Mouse (Mus musculus): ENCODE results near the gene Ablim1.

Ablim1 gene

DNA sequence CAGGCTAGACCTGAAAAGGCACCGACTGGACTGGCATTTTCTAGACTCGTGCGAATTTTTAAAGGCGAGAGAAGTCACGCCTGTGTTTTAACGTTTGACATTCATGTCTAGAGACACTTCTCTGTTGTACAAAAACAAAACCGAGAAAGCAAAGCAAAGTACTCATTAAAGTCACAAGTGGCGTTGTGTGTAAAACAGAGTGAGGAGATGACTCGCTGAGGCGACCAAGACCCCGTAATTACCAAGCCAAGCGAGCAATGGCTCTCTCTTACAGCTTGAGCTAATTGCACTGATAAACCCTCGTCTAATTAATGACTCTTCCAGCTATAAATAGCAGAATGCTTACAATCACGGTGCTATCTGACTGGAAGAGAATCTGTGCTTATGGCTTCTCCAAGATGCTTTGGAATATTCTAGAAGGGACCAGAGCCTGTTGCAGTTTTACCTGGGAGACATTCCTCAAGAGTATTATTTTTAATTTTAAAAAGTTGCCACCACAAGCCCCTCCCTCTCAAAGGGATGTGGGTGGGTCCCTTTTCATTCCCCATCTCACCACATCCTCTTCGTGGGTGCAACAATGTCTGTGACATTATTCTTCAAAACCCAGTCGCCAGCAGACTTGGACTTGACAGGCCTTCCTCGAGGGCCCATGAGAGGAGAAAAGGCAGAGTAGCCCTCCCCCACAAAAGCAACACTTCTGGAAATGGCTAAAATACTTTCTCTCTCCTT, 232.1 kb downstream of the Ablim1 start:
- DNase-seq (ENCODE audit: inconsistent age in 2 of 2, low spot score in 1 of 2), result no peak

GRCm38 (mm10) chr19:57081536-57081935, 233.2 kb downstream of the Ablim1 start:
- no peak for DNase-seq (ENCODE audit: inconsistent age in 2 of 2, low spot score in 1 of 2)

GRCm38 (mm10) chr19:57079606-57079981, 235.1 kb downstream of the Ablim1 start:
- no peak for DNase-seq (ENCODE audit: inconsistent age in 2 of 2, low spot score in 1 of 2)

DNA sequence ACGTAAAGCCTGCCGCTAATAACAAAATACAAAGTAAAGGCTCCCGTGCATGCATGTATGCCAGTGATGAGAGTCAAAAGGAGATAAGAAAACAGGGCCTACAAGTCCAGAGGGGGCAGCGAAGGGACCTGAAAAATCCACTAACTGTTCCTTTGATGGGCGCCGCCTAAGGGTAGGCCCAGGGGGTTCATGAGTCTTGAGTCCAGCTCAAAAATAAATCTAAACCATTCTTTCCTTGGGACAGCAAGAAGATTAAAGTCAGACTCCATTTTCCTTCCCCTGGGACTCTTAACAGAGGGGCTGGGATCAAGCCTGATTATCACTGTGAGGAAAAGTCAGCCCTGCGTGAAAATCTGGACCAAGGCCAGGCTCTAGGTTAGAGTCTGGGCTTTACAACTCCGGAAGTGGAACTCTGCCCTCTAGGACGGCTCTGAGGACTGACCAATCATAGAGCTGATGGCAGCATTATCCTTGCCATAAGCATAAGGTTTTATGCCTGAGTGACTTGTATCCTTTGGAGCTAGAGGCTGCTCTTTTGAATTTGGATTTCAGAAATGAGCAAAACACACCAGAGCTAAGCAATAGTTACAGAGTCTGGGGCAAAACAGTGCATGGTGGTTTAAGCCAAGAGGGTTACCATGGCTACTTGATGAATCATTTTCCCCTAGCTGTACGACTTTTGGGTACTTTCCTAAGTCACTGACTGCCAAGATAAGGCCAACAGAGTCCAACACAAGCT, 235.7 kb downstream of the Ablim1 start:
- peak; percentile 35 to 82 for DNase-seq (ENCODE audit: inconsistent age in 2 of 2, low spot score in 1 of 2)

DNA sequence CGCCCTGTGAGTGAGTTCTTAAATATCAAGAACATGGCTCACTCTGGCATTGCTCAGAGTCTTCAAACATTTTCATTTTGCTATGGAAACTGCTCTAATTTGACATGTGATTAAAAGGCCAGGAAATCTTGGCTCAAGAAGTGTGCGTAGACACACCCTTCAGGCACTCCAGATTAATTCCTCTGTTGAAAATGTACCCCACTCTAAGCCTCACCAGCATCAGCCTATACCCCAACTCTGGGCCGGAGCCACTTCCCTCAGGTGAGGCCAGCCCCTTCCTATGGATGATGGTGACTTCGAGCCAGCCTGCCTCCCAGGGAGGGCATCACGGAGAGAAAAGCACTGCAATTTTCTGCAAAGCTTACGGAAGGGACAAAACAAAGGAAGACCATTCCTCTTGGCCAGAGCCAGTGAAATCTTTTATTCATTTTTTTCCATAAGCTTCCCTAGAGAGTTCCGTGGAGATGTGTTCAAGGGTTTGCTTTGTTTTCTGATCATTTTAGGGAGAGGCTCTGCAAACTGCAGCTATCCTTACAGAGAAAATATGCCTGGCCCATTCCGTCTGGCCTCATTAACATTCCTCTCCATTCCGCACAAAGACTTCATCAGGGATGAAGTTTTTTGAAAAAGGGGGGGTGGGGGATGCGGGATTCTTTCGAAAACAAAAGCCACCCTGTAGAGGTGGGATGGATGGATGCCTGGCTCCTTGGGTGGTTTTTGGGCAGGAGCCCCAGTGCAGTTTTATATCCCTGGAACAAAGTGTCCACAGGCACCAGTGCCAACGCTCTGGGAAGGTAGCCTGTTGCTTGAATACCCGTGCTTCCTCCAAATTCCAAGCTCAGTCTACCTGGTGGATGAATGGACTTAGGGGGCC, 236.7 kb downstream of the Ablim1 start:
- DNase-seq (ENCODE audit: inconsistent age in 2 of 2, low spot score in 1 of 2), result peak in 1 of 2 experiments; percentile 18

GRCm38 (mm10) chr19:57073450-57073849, 241.3 kb downstream of the Ablim1 start:
- no peak for DNase-seq (ENCODE audit: inconsistent age in 2 of 2, low spot score in 1 of 2)

GRCm38 (mm10) chr19:57072756-57073155, 242.0 kb downstream of the Ablim1 start:
- DNase-seq (ENCODE audit: inconsistent age in 2 of 2, low spot score in 1 of 2), result no peak

DNA sequence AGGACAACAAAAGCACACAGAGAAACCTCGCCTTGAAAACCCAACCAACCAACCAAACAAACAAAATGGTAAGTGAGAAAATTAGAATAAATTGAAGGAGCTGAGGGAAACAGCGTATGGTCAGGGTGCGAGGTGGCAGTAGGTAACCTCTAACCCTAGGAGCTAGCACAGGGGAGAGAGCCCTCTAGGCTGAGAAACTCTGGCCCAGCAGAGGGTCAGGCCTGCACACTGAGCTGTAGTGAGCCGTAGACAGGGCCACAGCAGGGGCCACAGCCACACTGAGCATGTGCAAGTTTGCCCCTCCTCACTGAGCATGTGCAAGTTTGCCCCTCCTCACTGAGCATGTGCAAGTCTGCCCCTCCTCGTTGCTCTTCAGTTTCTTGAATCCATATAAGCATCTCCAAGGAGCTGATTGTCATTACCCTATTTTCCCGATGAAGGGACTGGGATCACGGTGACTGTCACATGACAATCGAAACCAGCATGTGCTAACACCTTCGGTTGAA, 247.6 kb downstream of the Ablim1 start:
- DNase-seq (ENCODE audit: inconsistent age in 2 of 2, low spot score in 1 of 2), result no peak

DNA sequence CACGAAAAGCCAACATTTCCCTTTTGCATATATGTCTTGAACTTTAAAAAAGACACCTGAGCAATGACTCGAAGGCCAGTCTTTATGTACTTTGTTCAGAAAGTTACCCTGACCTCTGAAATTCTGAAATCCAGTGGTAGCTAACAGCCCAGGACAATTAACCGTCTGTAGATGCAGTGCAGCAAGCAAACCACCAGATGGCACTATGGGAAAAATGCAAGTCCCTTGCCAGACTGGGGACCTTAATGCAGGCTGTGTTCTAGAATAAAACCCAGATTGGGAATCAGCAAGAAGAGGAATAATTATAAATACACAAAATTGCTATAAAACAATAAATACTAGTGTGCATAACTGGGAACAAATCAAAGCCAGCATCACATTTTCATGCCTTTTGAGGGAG, 248.4 kb downstream of the Ablim1 start:
- DNase-seq (ENCODE audit: inconsistent age in 2 of 2, low spot score in 1 of 2), result peak; percentile 55 to 90

DNA sequence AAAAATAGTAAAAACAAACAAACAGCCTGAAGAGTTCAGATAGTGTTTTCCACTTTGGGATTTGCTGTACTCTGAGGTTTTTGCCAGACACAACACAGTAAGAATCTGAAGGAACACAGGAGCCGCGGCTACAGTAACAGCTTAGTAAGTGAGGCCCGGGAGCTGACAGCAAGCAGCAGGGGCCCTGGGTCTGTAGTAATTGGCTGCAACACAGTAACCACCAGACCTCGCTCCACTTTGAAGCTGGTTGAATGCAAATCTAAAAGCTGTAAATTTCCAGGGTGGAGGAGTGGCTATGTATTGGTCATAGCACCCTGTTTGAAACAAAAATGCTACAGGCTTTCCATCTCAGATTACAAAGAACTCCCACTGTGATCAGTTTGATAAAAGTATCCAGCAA, 252.0 kb downstream of the Ablim1 start:
- no peak for DNase-seq (ENCODE audit: inconsistent age in 2 of 2, low spot score in 1 of 2)

- DNase-seq (ENCODE audit: inconsistent age in 2 of 2, low spot score in 1 of 2), result no peak
Measured at GRCm38 (mm10) chr19:57059018-57059580, 255.6 kb downstream of the Ablim1 start.

GRCm38 (mm10) chr19:57057568-57057967, 257.2 kb downstream of the Ablim1 start:
- DNase-seq (ENCODE audit: inconsistent age in 2 of 2, low spot score in 1 of 2), result no peak

DNA sequence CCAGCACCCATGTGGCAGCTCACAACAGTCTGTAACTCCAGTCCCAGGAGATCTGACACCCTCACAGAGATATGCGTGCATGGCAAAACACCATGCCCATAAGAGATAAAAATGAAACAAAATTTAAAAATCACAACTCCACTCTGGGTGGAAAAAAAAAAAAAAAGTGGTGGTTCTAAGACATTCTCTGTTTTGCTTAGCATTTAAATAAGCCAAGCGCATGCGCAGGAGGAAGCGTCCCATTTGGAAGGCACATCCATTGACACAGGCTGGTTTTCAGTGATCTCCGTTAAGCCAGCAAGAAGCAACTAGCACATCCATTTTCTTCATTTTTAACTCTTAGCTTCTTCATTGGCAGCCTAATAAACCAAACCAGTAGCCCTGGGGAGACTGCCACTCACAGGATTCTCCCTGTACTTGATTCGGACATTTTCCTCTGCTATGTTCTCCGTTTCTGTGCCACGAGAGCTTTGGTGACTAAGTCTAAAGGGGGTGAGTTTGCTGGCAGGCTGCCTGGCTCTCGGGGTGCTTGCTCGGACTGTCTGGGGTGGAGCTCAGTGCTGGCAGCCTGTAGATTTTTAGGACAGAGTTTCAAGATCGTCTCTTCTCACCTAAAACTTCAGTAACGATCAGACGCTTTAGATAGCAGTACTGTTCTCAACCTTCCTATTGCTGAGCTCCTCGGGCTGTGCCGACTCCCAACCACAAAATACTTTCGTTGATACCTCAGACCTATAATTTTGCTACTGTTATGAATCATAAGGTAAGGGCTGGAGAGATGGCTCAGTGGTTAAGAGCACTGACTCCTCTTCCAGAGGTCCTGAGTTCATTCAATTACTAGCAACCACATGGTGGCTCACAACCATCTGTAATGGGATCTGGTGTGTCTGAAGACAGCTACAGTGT, 259.3 kb downstream of the Ablim1 start:
- DNase-seq (ENCODE audit: inconsistent age in 2 of 2, low spot score in 1 of 2), result peak; percentile 81 to 82

- DNase-seq (ENCODE audit: inconsistent age in 2 of 2, low spot score in 1 of 2), result no peak
Measured at GRCm38 (mm10) chr19:57052959-57053358, 261.8 kb downstream of the Ablim1 start.

DNA sequence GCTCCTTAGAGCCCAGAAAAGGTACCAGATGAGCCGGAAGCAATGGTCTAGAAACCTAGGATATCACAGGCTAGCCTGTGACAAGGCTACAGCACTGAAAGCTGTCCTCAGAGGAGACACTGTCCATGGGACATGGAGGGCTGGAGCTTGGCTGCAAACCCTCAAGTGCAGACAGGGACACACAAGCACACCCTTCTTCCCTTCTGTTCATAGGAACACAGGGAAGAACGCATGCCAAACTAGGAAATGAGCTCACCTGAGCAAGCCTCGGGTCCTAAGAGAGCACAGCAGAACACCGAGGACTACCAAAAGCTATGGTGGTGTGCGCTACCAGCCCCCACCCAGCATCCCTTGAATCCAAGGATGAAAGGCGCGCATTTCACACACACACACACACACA, 262.7 kb downstream of the Ablim1 start:
- no peak for DNase-seq (ENCODE audit: inconsistent age in 2 of 2, low spot score in 1 of 2)

DNA sequence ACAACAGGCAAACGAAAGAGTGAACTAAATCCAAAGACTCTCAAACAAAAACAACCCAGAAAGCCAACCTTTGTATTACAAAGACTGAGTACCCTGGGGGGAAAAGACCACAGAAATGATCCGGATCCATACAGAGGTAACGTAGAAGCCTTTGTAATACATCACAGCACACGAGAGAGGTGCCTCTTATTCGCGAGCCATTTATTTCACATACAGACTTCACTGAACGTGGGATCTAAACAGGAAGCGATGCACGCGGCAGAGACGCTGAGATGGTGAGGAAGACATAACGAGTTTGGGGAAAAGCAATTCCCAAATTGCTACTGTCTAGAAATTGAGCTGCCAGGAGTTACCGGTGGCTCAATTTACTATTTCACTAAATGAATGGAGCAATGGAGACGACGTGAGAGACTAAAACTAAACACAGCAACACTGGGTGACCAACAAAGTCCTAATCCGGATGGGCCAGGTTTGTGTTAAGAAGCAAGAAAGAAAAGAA, 265.1 kb downstream of the Ablim1 start:
- DNase-seq (ENCODE audit: inconsistent age in 2 of 2, low spot score in 1 of 2), result no peak

GRCm38 (mm10) chr19:57047671-57048320, 266.9 kb downstream of the Ablim1 start:
- DNase-seq (ENCODE audit: inconsistent age in 2 of 2, low spot score in 1 of 2), result no peak

DNA sequence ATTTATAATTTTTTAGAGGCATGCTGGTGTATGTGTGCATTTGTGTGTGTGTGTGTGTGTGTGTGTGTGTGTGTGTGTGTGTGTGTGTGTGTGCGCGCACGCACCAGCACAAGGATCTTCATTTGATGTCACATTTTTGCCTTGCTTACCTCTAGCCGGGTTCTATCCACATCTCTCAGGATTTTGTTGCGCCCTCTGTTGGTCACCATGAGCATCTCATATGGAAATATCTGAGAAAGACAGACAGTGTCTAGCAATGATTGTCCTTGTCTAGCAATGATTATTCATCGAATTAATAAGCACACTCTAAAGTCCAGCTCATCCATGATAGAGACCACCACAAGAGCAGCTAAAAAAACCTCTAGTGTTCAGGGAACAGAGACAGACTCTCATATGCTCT, 275.5 kb downstream of the Ablim1 start:
- DNase-seq (ENCODE audit: inconsistent age in 2 of 2, low spot score in 1 of 2), result peak in 1 of 2 experiments; percentile 55

GRCm38 (mm10) chr19:57036860-57037259, 277.9 kb downstream of the Ablim1 start:
- no peak for DNase-seq (ENCODE audit: inconsistent age in 2 of 2, low spot score in 1 of 2)
